Mouse (Mus musculus) G1E (cell line): Measurements from ENCODE around the gene Foxo1.

Experiments used
- CTCF ChIP-seq: IDR thresholded peaks from 2 replicates; pipeline ENCODE4 v1.5.1; 2012; ENCODE audit warnings: low read depth, low read length, inconsistent platforms, mixed read lengths
- GATA1 ChIP-seq: IDR thresholded peaks from 2 replicates; pipeline ENCODE4 v1.6.1; 2012; ENCODE audit warnings: borderline replicate concordance, low read length, inconsistent platforms, mixed read lengths
- GATA2 ChIP-seq: IDR thresholded peaks from 2 replicates; pipeline ENCODE4 v1.6.1; 2012; ENCODE audit warnings: low read depth, low read length, inconsistent platforms, borderline replicate concordance
- POLR2AphosphoS5 ChIP-seq: IDR thresholded peaks from 2 replicates; pipeline ENCODE4 v1.6.1; 2012; ENCODE audit warnings: low read depth, low read length, inconsistent platforms; ENCODE audit not compliant: insufficient replicate concordance
- TAL1 ChIP-seq: conservative IDR thresholded peaks from 2 replicates; pipeline ENCODE4 v1.6.1; 2012; ENCODE audit warnings: low read depth, low read length, inconsistent platforms, mixed read lengths

GRCm38 (mm10) chr3:52267652-52268486 lies at the start of gene Foxo1:
- TF ChIP-seq CTCF (no peak), POLR2AphosphoS5 (no peak), TAL1 (no peak), GATA1 (no peak), GATA2 (no peak)
